In genomic region chr13:52505683-52506285, GRCm38 (mm10) we compare ENCODE assay signal across 6 mouse cellular contexts. TPM values are rescaled to one million over a fixed set of nuclear protein-coding genes. Genes with fewer than 3 reads are reported as not detected.
A peak's percentile ranks its signal among the peaks of the same experiment; 100 is the strongest.
DNase-seq lines count a peak whose midpoint lies in the region; ATAC-seq lines count a peak whose summit lies in the region.

No protein-coding gene starts in this region.

- peak; percentile 88 to 93 for ATAC-seq in hematopoietic stem cell, adult 5-6 weeks (replicated peaks in 1 of 2; ENCODE audit: insufficient read depth in 1 of 2, low FRiP score in 2 of 2, low TSS enrichment in 1 of 2, low read depth in 1 of 2, poor library complexity in 2 of 2, severe bottlenecking in 2 of 2)
- ATAC-seq in megakaryocyte-erythroid progenitor cell, adult 5-6 weeks (replicated peaks; ENCODE audit: low FRiP score, low TSS enrichment, poor library complexity, severe bottlenecking) = peak; percentile 41; the same call in 1 of the 2 replicates

- peak; percentile 59 for DNase-seq in MN1 (ENCODE audit: low spot score)
- DNase-seq in cerebellum, adult 11-12 months = peak; percentile 70
- peak; percentile 76 to 81 for DNase-seq in cerebellum, postnatal 14 days
- DNase-seq in gastrocnemius, adult 18-20 months (ENCODE audit: low spot score) = peak; percentile 8

RNA-seq across cellular contexts. Expression of gene Diras2, which starts 25.3 kb away (rescaled TPM):
- total RNA-seq in gastrocnemius, adult 18-20 months (2021) = under 1 TPM; 0.07 to 0.14 TPM
- total RNA-seq in hematopoietic stem cell, adult 5-6 weeks (2017) = 0.30 and 0.75 TPM in 2 replicates
- 0.22 TPM in 1 of 2 replicates, not detected in the other for total RNA-seq in megakaryocyte-erythroid progenitor cell, adult 5-6 weeks (2014; fragmentation: Nextera tagmentation)
- total RNA-seq in megakaryocyte-erythroid progenitor cell, adult 5-6 weeks (2017) = 0.47 and 0.57 TPM in 2 replicates

Comparison
In these comparisons a context has a peak if more than half of its experiments do, and no peak if none do; other contexts are left out.
1. Peak in every context shown above with its lines: DNase-seq and ATAC-seq.
2. DNase-seq: peak in every context shown above with its lines; median percentile 78 in cerebellum, postnatal 14 days; 70 in cerebellum, adult 11-12 months; 59 in MN1; 8 in gastrocnemius, adult 18-20 months.